Mouse (Mus musculus) thymus, adult 2 months (tissue): ENCODE measurements around the gene Fbxw9.

Source experiments
- CTCF ChIP-seq: fragments of 200-500 bp; IDR thresholded peaks from 2 replicates; pipeline ENCODE4 v1.5.1; 2012; ENCODE audit warnings: mild to moderate bottlenecking, control low read depth, low read length, moderate library complexity, borderline replicate concordance; ENCODE audit not compliant: control insufficient read depth, poor library complexity, insufficient read depth; ENCODE audit errors: extremely low read depth
- POLR2A ChIP-seq: fragments of 200-500 bp; IDR thresholded peaks from 2 replicates; pipeline ENCODE4 v1.6.1; 2012; ENCODE audit warnings: mild to moderate bottlenecking, low read length, control low read depth, moderate library complexity; ENCODE audit not compliant: control insufficient read depth, poor library complexity, insufficient read depth; ENCODE audit errors: extremely low read depth

DNA sequence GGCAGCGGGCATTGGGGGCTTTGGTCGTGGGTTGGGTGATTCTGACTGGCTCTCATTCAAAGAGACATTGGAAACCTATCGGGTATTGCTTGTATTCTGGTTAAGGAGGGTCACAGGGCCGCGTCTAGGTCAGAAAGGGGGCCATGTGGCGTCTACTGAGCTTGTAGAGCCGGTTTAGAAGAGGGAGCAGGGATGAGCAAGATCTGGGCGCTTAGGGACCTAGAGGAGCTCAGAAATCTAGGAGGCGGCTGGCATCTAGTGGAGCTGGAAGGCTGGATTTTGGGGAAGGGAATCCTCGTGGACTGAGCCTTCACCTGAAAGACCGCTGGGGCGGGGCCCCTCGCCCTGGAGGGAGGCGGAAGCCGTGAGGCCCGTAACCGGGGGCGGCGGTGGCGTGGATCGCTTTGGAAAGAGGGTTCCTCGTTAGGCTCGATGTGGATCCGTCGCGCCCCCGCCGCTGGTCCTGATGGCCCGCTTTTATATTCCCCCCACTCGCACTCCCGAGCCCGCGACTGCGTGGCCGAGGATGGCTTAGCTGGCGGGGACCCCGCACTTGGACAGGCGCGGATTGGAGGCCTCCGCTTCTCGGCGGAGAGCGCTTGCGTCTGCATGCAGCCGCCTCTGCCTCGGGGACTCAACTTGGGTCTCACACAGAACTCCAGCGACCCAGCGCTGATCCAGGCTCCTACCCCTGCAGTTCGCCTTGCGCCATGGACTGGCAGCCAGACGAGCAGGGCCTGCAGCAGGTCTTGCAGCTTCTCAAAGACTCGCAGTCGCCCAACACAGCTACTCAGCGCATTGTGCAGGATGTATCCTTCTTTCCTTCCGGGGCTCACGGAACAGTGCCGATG, 21.9 kb upstream of the Fbxw9 start:
- TF ChIP-seq POLR2A (peak; percentile 39; the same call in 1 of the 2 replicates), CTCF (no peak)
